Mouse (Mus musculus) mouse embryonic stem cell (cell line): ENCODE results near the gene Capza1.
"Not testable (repeated sequence)": the region's sequence is repeated elsewhere in the genome, so short reads cannot be mapped to it uniquely, and the experiment has no call there.

Experiments
- in situ Hi-C, 2 experiments: fragments of 300-500 bp; cut with MboI; formaldehyde crosslinking; loops; 1 replicate in 1 of 2; 3 replicates in 1 of 2; pipeline ENCODE4 v1.14.3; 2019 to 2020; ENCODE audit warnings: low sequenced_read_pairs in 2 of 2, low pct_unique_long_range_greater_than_20kb in 1 of 2, mixed read lengths in 1 of 2; ENCODE audit not compliant: unreplicated experiment in 1 of 2

Capza1 gene

DNA sequence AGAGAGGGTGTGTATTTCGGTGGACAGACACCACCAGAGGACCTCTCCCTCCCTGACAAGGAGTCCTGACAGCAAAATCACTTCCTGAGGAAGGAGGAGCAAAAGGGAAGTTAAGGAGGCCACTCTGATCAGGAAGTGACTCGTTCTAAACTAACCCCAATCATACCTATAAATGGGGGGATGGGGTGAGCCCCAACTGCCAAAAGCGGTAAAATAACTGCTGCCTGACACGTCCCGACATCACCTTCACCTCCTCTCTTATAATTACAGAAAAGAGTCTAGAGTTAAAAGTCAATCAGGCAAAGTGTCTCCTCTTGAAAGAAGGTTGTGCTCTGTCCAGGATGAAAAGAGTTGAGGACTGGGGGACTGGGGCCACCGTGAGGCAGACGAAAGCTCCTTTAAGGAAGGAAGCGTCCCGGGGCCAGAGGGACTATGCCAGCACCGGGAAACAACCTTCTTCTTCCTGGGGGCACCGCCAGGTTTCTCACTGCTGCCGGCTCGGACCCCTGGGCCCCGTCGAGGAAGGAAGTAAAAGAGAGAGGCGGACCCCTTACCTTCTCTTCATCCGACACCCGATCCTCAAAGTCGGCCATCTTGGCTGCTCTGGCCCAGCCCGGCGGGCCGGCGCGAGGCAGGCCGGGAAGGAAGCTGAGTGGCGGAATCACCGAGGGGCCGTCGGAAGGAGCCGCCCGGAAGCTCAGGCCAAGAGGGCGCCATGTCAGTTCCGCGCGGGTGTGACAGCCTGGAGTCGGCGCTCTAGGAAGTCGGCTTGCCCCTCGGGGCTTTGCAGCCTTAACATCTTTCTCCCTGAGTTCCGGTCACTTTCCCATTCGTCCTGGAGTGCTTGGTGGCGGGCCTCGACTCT, at the start of gene Capza1, which contains the start of gene St7l:
Gene Capza1 (minus strand): TSS at position 720 of the 865 bp plus-strand sequence.
Gene St7l (plus strand): TSS at position 220 of the 865 bp plus-strand sequence.
- in situ Hi-C loops: no loop called here

DNA sequence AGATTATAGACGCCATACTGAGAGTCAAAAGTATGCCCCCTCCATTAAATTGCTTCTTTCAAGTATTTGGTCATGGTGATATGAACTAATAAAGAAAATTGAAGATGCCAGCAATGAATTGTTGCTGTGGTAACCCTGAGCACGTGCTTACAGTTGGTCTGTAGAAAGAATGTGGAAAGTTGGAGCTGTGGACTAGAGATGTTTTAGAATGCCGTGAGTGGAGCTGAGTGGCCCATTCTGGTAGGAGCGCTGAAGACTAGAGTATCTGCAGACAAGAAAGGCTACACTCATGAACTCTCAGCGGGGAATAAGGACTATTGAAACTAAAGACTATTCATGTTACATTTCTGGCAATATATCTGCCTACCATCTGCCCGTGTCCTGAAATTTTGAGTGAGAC, 44.9 kb upstream of the Capza1 start:
- in situ Hi-C loops: no loop called here

DNA sequence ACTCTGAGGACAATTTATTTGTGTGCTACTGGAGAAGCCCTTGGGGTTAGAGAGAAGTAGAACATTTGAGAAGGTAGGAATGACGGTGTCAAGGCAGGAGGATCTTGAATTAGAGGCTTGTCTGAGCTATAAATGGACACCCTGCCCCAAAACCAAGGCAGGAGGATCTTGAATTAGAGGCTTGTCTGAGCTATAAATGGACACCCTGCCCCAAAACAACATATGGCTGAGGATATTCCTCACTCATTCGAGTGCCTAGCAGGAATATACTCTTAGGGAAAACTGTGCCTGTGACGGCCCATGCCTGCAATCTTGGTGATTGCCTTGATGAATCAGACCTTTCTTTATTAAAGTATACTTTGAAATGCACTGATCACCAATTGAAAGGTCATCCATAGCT, 41.7 kb upstream of the Capza1 start:
- in situ Hi-C loops: no loop called here

DNA sequence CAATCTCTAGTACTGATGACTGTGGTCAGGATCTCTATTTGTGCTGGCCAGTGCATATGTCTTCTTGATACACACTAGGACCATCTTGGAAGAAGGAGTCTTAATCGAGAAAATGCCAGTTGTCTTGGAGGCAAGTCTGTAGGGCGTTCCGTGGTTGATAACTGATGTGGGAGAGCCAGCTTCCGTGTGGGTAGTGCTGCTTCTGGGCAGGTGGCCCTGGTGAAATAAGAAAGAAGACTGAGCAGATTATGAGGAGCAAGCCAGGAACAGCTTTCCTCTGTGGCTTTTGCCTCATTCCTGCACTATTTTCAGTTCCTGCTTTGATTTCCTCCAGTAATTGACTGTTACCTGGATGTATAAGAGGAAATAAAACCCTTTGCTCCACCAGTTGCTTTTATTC, 41.1 kb upstream of the Capza1 start:
- in situ Hi-C loops: no loop called here

DNA sequence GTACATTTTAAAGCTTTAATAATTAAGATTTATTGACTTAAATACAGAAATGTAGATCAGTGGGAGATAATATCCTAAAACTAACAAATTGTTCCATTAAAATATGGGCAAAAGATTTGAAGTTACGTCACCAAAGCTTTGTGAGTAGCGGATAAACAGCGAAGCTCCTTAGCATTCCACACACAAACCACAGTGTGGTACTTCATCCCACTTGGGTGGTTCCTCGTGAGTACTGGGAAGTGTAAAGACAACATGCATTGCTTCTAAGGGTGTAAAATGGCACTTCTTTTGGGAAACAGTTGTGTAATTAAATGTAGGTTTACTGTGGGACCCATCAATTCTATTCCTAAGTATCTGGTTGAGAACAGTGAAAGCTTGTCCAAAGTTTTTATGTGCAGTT, 36.8 kb upstream of the Capza1 start:
- in situ Hi-C loops: no loop called here

DNA sequence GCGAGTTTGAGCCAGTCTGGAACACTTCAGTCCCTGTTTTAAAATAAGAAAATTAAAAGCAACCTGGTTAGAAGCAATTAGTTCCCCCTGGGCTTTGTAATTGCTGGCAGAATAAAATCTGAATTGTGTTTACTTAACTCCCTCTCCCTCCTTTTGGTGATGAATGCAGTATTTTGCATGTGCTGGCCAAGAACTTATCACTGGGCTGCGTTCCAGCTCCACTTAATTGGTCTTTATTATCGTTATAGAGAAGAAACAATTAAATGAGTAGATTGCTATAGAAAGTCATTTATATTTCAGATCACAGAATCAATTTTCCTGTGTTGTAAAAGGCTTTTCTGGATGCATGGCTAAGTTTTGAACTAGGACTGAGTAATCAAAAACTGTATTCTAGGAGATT, 31.8 kb upstream of the Capza1 start:
- in situ Hi-C loops: no loop called here

DNA sequence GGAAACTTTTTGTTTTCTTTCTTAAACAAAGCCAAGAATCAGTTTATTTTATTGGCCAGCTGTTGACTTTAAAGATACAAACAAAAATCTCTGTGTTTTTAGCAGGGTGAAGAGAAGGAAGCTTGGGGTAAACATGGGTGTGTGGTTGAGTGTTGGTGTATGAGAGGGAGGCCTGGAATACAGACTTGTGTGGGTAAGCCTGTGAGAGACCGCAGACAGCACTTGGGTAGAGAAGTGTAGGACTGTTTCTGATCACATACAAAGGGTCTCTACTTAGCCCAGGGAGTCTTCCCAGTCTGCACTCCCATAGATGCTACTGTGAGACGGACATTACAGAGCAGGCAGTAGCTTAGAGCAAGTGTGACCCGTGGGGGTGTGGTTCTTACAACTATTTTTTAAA, 24.3 kb upstream of the Capza1 start:
- in situ Hi-C loops: no loop called here

DNA sequence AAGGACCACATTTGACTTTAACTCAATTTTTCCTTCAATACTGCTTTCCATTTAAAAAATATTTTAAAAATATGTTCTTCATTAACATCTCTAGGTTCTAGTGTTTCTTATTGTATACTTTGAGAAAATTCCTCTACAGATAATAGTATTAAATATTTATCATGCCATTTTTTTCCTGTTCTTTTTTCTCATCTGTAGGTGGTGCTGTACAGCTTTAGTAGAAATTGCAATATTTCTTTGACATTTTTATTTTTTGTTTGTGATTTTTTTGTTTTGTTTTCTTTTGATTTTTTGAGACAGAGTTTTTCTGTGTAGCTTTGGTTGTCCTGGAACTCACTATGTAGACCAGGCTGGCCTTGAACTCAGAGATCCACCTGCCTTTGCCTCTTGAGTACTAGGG, 5.3 kb upstream of the Capza1 start:
- in situ Hi-C loops: no loop called here

DNA sequence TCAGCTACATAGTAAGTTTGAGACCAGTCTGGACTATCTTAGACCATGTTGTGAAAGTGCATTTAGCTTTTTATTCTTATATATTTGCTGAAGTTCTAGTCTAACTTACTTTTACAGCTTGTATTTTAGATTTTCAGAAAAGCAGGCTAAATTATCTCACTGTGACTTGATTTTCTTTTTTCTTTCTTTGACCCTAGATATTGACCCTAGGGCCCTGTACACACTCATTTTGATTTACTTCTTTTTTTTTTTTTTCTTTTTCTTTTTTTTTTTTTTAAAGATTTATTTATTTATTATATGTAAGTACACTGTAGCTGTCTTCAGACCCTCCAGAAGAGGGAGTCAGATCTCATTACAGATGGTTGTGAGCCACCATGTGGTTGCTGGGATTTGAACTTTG, 2.4 kb upstream of the Capza1 start:
- in situ Hi-C loops: not testable (repeated sequence)

DNA sequence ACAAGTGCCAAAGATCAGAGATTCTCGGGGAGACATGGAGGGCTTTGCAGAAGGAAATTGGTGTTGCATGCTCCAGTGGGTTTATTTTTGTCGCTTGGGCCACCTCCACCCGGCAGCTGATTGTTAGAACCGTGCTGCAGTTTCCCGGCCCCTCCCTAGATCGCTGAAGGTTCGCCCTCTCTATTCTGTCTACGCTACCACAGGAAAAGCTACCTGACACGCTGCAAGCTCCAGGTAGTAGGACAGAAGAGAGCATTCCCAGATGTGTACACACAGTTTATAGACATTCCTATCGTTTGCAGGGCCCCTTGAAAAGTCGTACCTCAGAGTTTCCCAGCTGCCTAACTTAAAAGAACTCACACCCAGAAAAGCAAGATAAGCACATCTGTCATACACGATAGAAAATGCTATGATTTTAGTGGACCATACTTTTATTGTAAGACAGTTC, 1.1 kb upstream of the Capza1 start:
- in situ Hi-C loops: no loop called here

DNA sequence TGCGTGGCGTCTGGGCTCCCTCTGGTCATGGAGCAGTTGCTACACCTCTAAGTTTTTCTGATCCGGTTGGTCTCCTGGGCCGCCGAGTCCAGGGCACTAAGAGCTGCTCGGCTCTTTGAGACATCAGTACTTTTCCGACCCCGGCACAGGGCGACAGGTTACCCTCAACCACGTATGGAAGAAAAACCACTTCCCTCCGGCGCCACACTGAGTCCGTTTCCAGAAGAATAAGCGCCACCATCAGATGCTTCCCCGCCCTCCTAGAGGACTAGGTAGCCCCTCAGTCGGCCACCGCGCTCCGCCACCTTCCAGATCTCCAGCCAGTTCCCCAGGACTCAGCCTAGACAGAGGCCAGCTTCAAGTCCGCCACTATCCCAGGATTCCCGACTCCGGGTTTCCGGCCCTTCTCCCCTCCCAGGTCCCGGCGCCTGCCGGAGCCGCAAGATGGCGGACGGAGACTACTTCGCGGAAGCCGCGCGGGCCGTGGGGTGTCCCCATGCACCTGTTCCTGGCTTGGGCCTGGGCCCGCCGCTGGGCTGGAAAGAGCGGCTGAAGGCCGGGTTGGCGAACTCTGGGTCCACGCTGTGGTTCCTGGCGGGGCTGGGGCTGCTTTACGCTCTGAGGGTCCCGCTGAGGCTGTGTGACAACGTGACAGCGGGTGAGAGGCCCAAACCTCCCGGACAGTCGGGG, 491 bp upstream of the Capza1 start:
- in situ Hi-C loops: no loop called here

DNA sequence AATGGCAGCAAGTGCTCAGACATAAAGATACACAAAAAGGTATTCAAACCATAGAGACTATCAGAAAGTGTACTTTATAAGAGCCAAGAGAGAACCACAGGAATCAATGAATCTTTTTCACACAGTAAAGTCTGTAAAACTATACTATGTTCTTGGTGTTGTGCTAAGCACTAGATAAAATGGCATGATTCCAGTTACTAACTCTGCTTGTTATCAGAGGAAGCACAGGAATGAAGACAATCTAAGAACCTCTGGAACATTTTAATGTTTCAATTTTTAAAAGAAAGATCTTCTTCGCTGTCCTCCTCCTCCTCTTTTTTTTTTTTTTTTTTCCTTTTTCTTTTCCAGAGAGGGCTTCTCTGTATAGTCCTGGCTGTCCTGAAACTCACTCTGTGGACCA, 5.7 kb downstream of the Capza1 start:
- in situ Hi-C loops: no loop called here

DNA sequence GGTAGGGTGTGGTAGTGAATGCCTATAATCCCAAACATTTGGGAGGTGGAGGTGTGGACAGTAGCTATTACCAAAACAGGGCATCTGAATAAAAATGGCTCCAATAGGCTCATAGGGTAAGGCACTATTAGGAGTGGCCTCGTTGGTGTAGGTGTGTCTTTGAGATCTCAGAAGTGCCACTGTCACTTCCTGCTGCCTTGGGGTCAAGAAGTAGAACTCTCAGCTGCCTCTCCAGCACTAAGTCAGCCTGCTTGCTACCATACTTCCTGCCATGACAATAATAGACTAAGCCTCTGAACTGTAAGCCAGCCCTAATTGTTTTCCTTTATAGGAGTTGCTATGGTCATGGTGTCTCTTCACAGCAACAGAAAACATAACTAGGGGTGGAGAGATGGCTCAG, 8.2 kb downstream of the Capza1 start:
- in situ Hi-C loops: no loop called here

DNA sequence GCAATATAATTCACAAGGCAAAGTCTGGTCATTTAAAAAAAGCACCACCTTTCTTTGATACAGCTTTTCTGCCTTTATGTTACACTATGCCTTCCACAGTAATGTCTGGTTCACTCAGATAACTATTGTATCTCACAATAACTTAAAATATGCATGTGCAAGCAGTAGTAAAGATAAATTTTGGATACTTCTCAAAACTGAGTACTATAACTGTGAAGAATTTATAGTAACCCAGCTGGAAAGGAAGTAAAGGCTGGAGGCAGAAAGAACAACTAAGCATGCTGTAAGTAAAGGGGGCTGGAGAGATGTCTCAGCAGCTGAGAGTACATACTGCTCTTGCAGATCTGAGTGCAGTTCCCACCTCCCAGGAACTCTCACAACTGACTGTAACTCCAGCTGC, 9.4 kb downstream of the Capza1 start:
- in situ Hi-C loops: no loop called here

DNA sequence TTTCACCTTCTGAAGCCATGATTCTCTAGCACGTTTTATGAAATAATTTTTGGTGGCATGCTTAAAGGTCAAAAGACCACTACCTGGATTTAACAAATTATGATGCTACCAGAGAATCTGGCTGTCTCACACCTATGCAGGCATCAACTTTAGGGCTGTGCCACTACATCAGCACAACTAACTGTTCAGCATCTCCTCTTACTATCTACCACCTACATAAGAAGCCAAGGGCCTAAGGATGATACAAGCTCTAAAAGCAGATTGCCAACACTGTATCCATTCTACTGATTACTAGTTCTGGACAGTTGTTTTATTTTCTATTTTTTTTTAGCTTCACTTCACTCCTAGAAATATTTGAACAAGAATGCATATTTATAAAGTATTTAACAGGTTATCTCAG, 9.8 kb downstream of the Capza1 start:
- in situ Hi-C loops: no loop called here

DNA sequence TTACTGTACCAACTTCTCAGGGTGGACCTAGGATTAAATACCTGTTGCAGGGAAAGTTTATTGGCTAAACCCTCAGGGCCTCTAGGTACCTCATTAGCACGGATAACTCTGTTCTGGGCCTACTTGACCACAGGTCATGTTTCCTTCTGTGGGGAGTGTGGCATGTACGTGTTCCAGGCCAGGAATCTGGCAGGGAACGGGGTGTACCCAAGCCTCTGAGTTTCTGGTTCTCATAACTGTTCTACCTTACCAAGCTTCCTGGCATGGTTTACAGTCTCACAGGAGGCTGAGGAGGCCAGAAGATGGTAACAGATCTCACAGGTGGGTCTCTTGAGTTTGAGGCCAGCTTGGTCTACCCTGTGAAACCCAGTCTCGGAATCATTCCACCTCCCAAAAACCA, 17.7 kb downstream of the Capza1 start:
- in situ Hi-C loops: no loop called here

DNA sequence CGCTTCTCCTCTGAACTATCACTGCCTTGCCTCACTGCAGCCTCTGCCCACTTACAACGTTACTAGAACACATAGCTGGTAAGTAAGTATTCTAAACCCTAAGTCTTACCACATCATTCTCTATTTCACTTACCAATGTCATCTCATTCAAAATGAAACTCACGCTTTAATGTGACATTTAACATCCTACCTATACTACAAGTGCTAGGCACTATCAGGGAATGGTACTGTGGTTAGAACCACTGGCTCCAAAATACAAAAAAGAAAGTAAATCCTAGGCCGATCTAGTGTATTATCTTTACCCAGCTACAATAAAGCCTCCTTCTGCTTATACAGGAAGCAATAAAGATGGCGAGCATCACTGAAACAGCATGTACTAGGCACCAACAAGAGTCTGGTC, 23.3 kb downstream of the Capza1 start:
- in situ Hi-C loops: no loop called here

DNA sequence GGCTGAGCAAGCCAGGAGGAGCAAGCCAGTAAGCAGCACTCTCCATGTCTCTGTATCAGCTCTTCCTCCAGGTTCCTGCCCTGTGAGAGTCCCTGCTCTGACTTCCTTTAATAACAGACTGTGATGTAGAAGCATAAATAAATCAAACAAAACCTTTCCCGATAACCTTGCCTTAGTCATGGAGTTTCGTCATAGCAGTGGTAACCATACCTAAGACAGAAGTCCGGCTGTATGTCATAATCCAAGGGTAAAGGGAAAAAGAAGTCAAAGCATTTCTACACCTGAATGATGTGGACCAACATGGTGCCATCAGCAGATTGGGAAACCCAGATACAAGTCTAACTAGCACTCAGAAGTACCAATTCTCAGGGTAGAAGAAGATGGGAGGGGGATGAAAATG, 28.5 kb downstream of the Capza1 start:
- in situ Hi-C loops: no loop called here

DNA sequence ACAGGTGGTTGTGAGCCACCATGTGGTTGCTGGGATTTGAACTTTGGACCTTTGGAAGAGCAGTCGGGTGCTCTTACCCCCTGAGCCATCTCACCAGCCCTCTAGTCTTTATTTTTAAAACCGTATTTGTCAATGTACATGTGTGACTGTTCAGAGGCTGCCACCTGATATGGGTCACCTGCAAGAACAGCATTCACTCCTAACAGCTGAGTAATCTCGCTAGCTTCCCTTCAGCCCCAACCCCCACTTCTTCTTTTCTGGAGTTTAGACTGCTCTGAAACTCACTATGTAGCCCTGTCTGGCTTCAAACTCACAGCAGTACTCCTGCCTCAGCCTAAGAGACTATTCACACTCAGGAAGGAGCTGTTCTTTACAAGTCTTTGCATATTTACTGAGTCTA, 41.9 kb downstream of the Capza1 start:
- in situ Hi-C loops: no loop called here

DNA sequence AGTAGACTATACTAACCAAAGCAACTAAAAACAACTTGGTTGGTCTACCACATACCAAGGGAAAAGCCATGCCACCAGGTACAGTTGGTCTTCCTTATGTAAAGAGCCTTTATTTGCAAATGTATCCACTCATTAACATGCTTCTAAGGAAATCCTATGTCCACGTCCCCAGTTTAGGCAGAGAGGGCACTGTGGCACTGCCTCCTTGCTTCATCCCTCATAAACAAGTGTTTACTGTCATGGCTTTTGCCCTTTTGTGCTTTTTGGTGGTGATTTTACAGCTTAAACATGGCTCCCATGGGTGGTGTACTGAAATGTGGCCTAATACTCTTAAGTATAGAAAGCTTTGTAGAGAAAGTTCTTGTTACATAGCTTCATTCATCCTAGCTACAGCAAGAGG, 43.9 kb downstream of the Capza1 start:
- in situ Hi-C loops: no loop called here
